Mouse (Mus musculus) lung, embryonic 16.5 days (tissue): ENCODE measurements around the gene Parvb. TPM values are rescaled to one million over a fixed set of nuclear protein-coding genes. Genes with fewer than 3 reads are reported as not detected.
A peak's percentile ranks its signal among the peaks of the same experiment; 100 is the strongest.

Experiments used
- ATAC-seq: fragments of 200-750 bp; cut with Nextera tagmentation; 2 replicates; pipeline ENCODE4 v1.8.0; 2017; ENCODE audit warnings: low read depth, mild to moderate bottlenecking, moderate library complexity
- H3K27ac ChIP-seq: fragments of 300-500 bp; sonication (generic); 2 replicates; pipeline ENCODE4 v1.5.1; 2014; ENCODE audit warnings: mild to moderate bottlenecking, control low read depth, low read length
- H3K27me3 ChIP-seq: fragments of 300-500 bp; sonication (generic); 2 replicates; pipeline ENCODE4 v1.6.1; 2014; ENCODE audit warnings: low read depth, low read length, mixed read lengths; ENCODE audit not compliant: control insufficient read depth, insufficient read depth
- H3K36me3 ChIP-seq: fragments of 300-500 bp; sonication (generic); 2 replicates; pipeline ENCODE4 v1.6.1; 2014; ENCODE audit warnings: low read length; ENCODE audit not compliant: control insufficient read depth, insufficient read depth
- H3K4me1 ChIP-seq: fragments of 300-500 bp; sonication (generic); replicated peaks from 2 replicates; pipeline ENCODE4 v1.6.1; 2014; ENCODE audit warnings: low read length, mixed read lengths; ENCODE audit not compliant: control insufficient read depth, insufficient read depth
- H3K4me2 ChIP-seq: fragments of 300-500 bp; sonication (generic); 2 replicates; pipeline ENCODE4 v1.6.1; 2014; ENCODE audit warnings: low read depth, low read length, control low read depth
- H3K4me3 ChIP-seq: fragments of 300-500 bp; sonication (generic); 2 replicates; pipeline ENCODE4 v1.5.1; 2014; ENCODE audit warnings: mild to moderate bottlenecking, low read length, control low read depth
- H3K9ac ChIP-seq: fragments of 300-500 bp; sonication (generic); 2 replicates; pipeline ENCODE4 v1.6.1; 2014; ENCODE audit warnings: low read length, control low read depth
- H3K9me3 ChIP-seq: fragments of 300-500 bp; sonication (generic); 2 replicates; pipeline ENCODE4 v1.6.1; 2016; ENCODE audit warnings: low read length; ENCODE audit not compliant: control insufficient read depth
- WGBS: fragments of 180-500 bp; shearing (Covaris S2); extraction: QIAGEN DNeasy Blood & Tissue Kit; methylation state at CpG from one replicate; pipeline ENCODE4 v1.1.7; 2014; 5-methylcytosine and 5-hydroxymethylcytosine counted together
- polyA plus RNA-seq: library from polyadenylated mRNA; unstranded; fragments of >200 nt; fragmentation: Nextera tagmentation; extraction: Ambion mirVana; gene quantifications from 2 replicates; pipeline ENCODE4 v1.2.1, GENCODE M21; 2015

Gene Parvb
- polyA plus RNA-seq, 1 experiment from 2014 or later, result 5.2 TPM

GRCm38 (mm10) chr15:84260123-84260822, 28.4 kb downstream of the Parvb start:
- no peaks in the 10 kb centered on the region for H3K36me3 ChIP-seq
- ATAC-seq, result peak; percentile 42
- no peak overlapping the region for H3K4me2 ChIP-seq
- no peaks in the 10 kb centered on the region for H3K9me3 ChIP-seq
- H3K4me1 ChIP-seq, result no peaks in the 10 kb centered on the region
- 31% methylated on average over 22 of the region's 22 CpGs for WGBS
- H3K4me3 ChIP-seq, result no peak overlapping the region
- no peak overlapping the region for H3K27ac ChIP-seq
- no peak overlapping the region for H3K9ac ChIP-seq
- no peaks in the 10 kb centered on the region for H3K27me3 ChIP-seq

DNA sequence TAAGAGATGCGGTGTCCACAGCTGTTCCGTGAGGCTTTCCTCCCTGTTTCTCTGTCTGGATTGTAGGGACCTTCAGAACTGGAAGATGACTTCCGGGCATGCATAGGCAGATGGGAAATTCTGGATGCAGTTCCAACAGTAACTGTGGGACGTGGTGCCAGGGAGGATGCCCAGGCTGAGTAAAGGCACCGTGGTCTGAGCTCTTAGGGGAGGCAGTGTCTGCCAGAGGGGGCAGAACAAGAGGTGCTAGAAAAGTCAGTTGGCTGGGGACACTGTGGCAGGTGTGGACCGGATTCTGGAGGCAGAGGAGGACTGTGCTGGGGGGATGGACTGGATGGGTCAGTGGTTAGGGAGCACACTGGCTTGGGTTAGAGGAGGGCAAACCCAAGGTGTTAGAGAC, 30.8 kb downstream of the Parvb start:
- H3K27ac ChIP-seq, result no peak overlapping the region
- no peak for ATAC-seq
- no peak overlapping the region for H3K4me2 ChIP-seq
- H3K4me3 ChIP-seq, result no peak overlapping the region
- H3K4me1 ChIP-seq, result no peaks in the 10 kb centered on the region; the same call in 1 of the 2 replicates
- H3K36me3 ChIP-seq, result no peaks in the 10 kb centered on the region
- no peaks in the 10 kb centered on the region for H3K9me3 ChIP-seq
- H3K9ac ChIP-seq, result no peak overlapping the region
- no peaks in the 10 kb centered on the region for H3K27me3 ChIP-seq
- 91% methylated on average over 6 of the region's 6 CpGs for WGBS

- H3K9me3 ChIP-seq, result no peaks in the 10 kb centered on the region
- no peaks in the 10 kb centered on the region for H3K27me3 ChIP-seq
- no peak overlapping the region for H3K9ac ChIP-seq
- ATAC-seq, result no peak
- no peak overlapping the region for H3K27ac ChIP-seq
- H3K4me2 ChIP-seq, result no peak overlapping the region
- no peaks in the 10 kb centered on the region; the same call in 1 of the 2 replicates for H3K4me1 ChIP-seq
- WGBS, result 68% methylated on average over 2 of the region's 2 CpGs
- no peak overlapping the region for H3K4me3 ChIP-seq
- no peaks in the 10 kb centered on the region for H3K36me3 ChIP-seq
Measured at GRCm38 (mm10) chr15:84263573-84263972, 31.7 kb downstream of the Parvb start.

GRCm38 (mm10) chr15:84265141-84265540, 33.3 kb downstream of the Parvb start:
- H3K9ac ChIP-seq, result no peak overlapping the region
- H3K4me1 ChIP-seq, result no peaks in the 10 kb centered on the region; the same call in 1 of the 2 replicates
- H3K27me3 ChIP-seq, result no peaks in the 10 kb centered on the region
- no peak overlapping the region for H3K4me2 ChIP-seq
- no peak overlapping the region for H3K4me3 ChIP-seq
- H3K9me3 ChIP-seq, result no peaks in the 10 kb centered on the region
- H3K36me3 ChIP-seq, result no peaks in the 10 kb centered on the region
- WGBS, result 60% methylated on average over 11 of the region's 11 CpGs
- no peak for ATAC-seq
- no peak overlapping the region for H3K27ac ChIP-seq

- H3K4me1 ChIP-seq, result no peaks in the 10 kb centered on the region; the same call in 1 of the 2 replicates
- H3K4me2 ChIP-seq, result no peak overlapping the region
- no peak overlapping the region for H3K27ac ChIP-seq
- no peak overlapping the region for H3K9ac ChIP-seq
- no peak for ATAC-seq
- no peak overlapping the region for H3K4me3 ChIP-seq
- no peaks in the 10 kb centered on the region for H3K27me3 ChIP-seq
- no peaks in the 10 kb centered on the region for H3K36me3 ChIP-seq
- WGBS, result 53% methylated on average over 4 of the region's 4 CpGs
- H3K9me3 ChIP-seq, result no peaks in the 10 kb centered on the region
Measured at GRCm38 (mm10) chr15:84266290-84266689, 34.4 kb downstream of the Parvb start.

DNA sequence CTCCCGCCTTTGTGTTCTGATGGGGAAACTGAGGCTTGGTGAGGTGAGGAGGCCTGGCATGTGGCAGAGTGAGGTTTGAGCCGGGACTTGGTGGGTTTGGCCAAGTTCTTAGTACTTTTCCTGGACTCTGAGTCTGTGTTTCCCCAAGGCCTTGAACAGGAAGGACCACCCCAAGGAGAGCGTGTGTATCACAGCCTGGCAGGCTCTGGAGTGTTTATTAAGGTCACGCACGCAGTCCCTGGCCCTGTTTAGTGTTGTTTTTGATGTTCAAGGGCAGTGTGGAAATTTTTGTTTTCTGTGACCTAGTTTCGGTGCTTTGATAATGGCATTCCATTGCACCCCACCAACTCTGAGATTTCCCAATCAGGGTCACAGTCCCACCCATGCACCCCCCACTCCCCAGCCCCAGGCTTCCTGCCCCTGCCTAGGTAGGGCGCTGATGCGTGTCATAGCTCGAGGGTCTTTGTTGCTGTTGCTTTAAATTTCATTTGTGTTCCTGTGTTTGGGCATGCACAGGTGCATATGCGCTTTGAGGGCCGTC, 35.9 kb downstream of the Parvb start:
- no peak overlapping the region for H3K4me3 ChIP-seq
- H3K9ac ChIP-seq, result no peak overlapping the region
- H3K9me3 ChIP-seq, result no peaks in the 10 kb centered on the region
- H3K4me1 ChIP-seq, result no peaks in the 10 kb centered on the region; the same call in 1 of the 2 replicates
- WGBS, result 82% methylated on average over 11 of the region's 11 CpGs
- no peaks in the 10 kb centered on the region for H3K36me3 ChIP-seq
- H3K4me2 ChIP-seq, result no peak overlapping the region
- H3K27ac ChIP-seq, result no peak overlapping the region
- no peak for ATAC-seq
- no peaks in the 10 kb centered on the region for H3K27me3 ChIP-seq

DNA sequence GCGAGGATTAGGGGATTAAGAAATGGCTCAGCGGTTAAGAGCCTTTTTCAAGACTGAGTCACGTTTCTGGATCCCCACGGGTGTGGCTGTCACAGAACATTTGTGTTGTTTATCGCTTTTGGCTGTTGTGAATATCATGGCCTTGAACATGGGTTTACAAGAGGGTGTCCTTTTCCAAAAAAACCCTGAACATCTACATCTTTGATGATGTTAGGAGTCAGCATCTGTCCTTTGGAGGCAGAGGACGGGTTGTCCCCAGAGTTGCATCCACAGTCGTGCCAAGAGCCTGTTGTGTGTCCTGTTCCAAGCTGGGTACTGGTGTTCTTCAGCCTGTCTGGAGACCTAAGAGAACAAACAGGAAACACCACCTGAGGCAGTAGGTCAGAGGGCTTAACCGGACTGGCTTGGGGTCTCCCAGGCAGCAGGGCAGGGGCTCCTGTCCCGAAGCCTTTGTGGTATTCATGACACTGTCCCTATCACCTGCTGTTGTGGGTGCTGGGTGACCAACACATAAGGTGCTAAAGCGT, 37.3 kb downstream of the Parvb start:
- 79% methylated on average over 10 of the region's 10 CpGs for WGBS
- no peak overlapping the region for H3K4me3 ChIP-seq
- no peaks in the 10 kb centered on the region; the same call in 1 of the 2 replicates for H3K4me1 ChIP-seq
- no peak overlapping the region for H3K27ac ChIP-seq
- H3K9me3 ChIP-seq, result no peaks in the 10 kb centered on the region
- H3K27me3 ChIP-seq, result no peaks in the 10 kb centered on the region
- no peak for ATAC-seq
- no peak overlapping the region for H3K9ac ChIP-seq
- no peak overlapping the region for H3K4me2 ChIP-seq
- H3K36me3 ChIP-seq, result no peaks in the 10 kb centered on the region

DNA sequence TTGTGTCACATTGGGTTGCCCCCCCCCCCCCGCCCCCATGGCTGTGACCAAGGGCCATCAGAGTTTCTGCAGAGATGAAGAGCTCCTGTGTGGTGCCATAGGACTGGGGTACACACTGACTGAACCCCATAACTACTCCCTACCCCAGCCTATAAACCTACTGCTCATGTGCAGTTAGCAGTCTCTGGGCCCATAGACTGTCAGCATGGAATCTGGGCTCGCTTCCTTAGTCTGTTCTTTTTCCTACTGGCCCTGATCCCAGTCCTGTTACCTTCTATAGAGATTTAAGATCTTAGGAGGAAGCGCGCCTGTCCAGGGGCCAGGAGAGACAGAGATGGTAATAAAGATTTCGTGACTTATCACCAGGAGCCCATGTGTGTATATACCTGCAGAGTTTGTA, 38.2 kb downstream of the Parvb start:
- Histone ChIP-seq H3K4me3 (no peak overlapping the region), H3K9ac (no peak overlapping the region), H3K27ac (no peak overlapping the region), H3K36me3 (no peaks in the 10 kb centered on the region), H3K4me1 (no peaks in the 10 kb centered on the region; the same call in 1 of the 2 replicates), H3K9me3 (no peaks in the 10 kb centered on the region), H3K27me3 (no peaks in the 10 kb centered on the region), H3K4me2 (no peak overlapping the region)
- 75% methylated on average over 5 of the region's 5 CpGs for WGBS
- ATAC-seq, result no peak

DNA sequence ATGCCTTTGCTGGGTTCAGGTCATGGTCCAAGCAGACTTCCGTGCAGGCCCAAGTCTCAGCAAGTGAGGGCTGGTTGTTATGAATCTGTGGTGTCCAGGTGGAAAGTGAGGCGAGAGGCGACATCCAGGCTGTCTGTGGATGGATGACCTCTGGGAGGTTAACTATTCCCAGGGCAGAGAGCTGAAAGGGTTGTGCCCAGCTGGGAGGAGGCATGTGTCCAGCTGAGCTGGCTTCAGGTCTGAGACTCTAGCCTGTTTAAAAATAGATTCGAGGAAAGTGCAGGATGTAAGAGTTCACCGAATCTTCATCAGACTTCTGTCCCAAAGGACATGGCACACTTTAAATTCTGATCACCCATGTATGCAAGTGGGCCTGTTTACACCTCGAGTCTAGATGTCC, 38.6 kb downstream of the Parvb start:
- no peaks in the 10 kb centered on the region for H3K27me3 ChIP-seq
- no peaks in the 10 kb centered on the region for H3K9me3 ChIP-seq
- ATAC-seq, result no peak
- H3K4me3 ChIP-seq, result no peak overlapping the region
- H3K4me1 ChIP-seq, result no peaks in the 10 kb centered on the region; the same call in 1 of the 2 replicates
- WGBS, result 79% methylated on average over 6 of the region's 6 CpGs
- H3K9ac ChIP-seq, result no peak overlapping the region
- no peak overlapping the region for H3K4me2 ChIP-seq
- H3K36me3 ChIP-seq, result no peaks in the 10 kb centered on the region
- no peak overlapping the region for H3K27ac ChIP-seq
